Mouse (Mus musculus) right cerebral cortex, adult 2 months (tissue): ENCODE results near the gene Smpdl3a.

ENCODE experiments used
- DNase-seq, 2 experiments: peaks; one replicate each; pipeline ENCODE4 v3.0.0; 2021 to 2022; ENCODE audit warnings: low spot score in 2 of 2

The Smpdl3a gene

GRCm38 (mm10) chr10:57794018-57794417, at the start of gene Smpdl3a:
Gene Smpdl3a, plus strand, starts transcription at chr10:57794335.
- DNase-seq: no peak

- DNase-seq: no peak
These were observed 48.7 kb upstream of the Smpdl3a start for GRCm38 (mm10) chr10:57745452-57745851.

GRCm38 (mm10) chr10:57747127-57747526, 47.0 kb upstream of the Smpdl3a start:
- DNase-seq: no peak

GRCm38 (mm10) chr10:57753343-57753742, 40.8 kb upstream of the Smpdl3a start:
- no peak for DNase-seq

GRCm38 (mm10) chr10:57755201-57755736, 38.9 kb upstream of the Smpdl3a start:
- DNase-seq: no peak

GRCm38 (mm10) chr10:57758999-57759398, 35.1 kb upstream of the Smpdl3a start:
- DNase-seq: no peak

- DNase-seq: no peak
These were observed 33.4 kb upstream of the Smpdl3a start for GRCm38 (mm10) chr10:57760694-57761093.

GRCm38 (mm10) chr10:57763044-57763443, 31.1 kb upstream of the Smpdl3a start:
- DNase-seq: no peak

GRCm38 (mm10) chr10:57783289-57784130, 10.6 kb upstream of the Smpdl3a start:
- peak; percentile 34 to 48 for DNase-seq

- peak; percentile 76 to 78 for DNase-seq
These were observed 9.8 kb upstream of the Smpdl3a start for GRCm38 (mm10) chr10:57784131-57784875.

- DNase-seq: no peak
These were observed 9.3 kb upstream of the Smpdl3a start, which contains the start of gene Fabp7 for GRCm38 (mm10) chr10:57784876-57785150. Gene Fabp7, plus strand, starts transcription at chr10:57784881.

GRCm38 (mm10) chr10:57785552-57785951, 8.6 kb upstream of the Smpdl3a start:
- peak in 1 of 2 experiments; percentile 16 for DNase-seq

GRCm38 (mm10) chr10:57792957-57793356, 1.2 kb upstream of the Smpdl3a start:
- DNase-seq: no peak

- peak in 1 of 2 experiments; percentile 33 for DNase-seq
These were observed 641 bp downstream of the Smpdl3a start for GRCm38 (mm10) chr10:57794491-57795461.

- no peak for DNase-seq
These were observed 1.4 kb downstream of the Smpdl3a start for GRCm38 (mm10) chr10:57795542-57795941.

- DNase-seq: no peak
These were observed 1.9 kb downstream of the Smpdl3a start for GRCm38 (mm10) chr10:57796057-57796456.

- no peak for DNase-seq
These were observed 5.4 kb downstream of the Smpdl3a start for GRCm38 (mm10) chr10:57799486-57799885.

- no peak for DNase-seq
These were observed 13.6 kb downstream of the Smpdl3a start for GRCm38 (mm10) chr10:57807754-57808153.

- peak; percentile 58 to 70 for DNase-seq
These were observed 18.2 kb downstream of the Smpdl3a start for GRCm38 (mm10) chr10:57812161-57812856.

- DNase-seq: no peak
These were observed 20.2 kb downstream of the Smpdl3a start for GRCm38 (mm10) chr10:57814295-57814694.

GRCm38 (mm10) chr10:57815869-57816268, 21.7 kb downstream of the Smpdl3a start:
- DNase-seq: no peak
